Mouse (Mus musculus): ENCODE data around the gene Neurod2. TPM values are rescaled to one million over a fixed set of nuclear protein-coding genes. Genes with fewer than 3 reads are reported as not detected.

Gene Neurod2
- polyA plus RNA-seq, 1 experiment from 2014 or later, result not detected

DNA sequence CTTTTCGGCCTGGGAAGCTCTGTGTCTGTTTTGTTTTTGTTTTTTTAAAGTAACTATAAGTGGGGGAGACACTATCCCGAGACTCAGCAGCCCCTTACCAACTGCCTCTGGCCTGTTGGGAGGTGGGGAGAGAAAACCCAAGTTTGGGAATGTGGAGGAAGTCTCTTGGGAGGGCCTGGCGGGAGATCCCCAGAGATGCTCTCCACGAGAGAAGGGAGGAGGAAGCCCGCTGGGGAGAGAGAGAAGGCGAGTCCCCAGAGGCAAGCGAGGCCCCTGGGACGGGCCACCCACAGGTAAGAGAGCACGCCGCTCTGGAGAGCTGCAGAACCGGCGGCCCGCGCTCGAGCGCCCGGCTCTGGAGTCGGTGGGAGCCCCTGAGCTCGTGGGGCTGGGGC, 2.7 kb downstream of the Neurod2 start:
- H3K4me3 ChIP-seq (ENCODE audit: low read length), result peak overlapping the region; percentile 18; the same call in 1 of the 2 replicates
- H3K4me1 ChIP-seq (ENCODE audit: insufficient read depth, low read length), result peaks cover 18% of the 10 kb centered on the region
- no peak overlapping the region for H3K9ac ChIP-seq (replicated peaks; ENCODE audit: low read length)
- no peak overlapping the region for H3K27ac ChIP-seq (ENCODE audit: low read length)
- no peak for ATAC-seq (ENCODE audit: low FRiP score, low TSS enrichment)
- H3K4me2 ChIP-seq (replicated peaks; ENCODE audit: low read depth, low read length), result no peak overlapping the region
- no peaks in the 10 kb centered on the region for H3K9me3 ChIP-seq (ENCODE audit: low read length)
- WGBS, result 2% methylated on average over 19 of the region's 19 CpGs
- H3K36me3 ChIP-seq (ENCODE audit: insufficient read depth, low read length), result no peaks in the 10 kb centered on the region
- H3K27me3 ChIP-seq (ENCODE audit: insufficient read depth, low read length), result peaks cover 100% of the 10 kb centered on the region

DNA sequence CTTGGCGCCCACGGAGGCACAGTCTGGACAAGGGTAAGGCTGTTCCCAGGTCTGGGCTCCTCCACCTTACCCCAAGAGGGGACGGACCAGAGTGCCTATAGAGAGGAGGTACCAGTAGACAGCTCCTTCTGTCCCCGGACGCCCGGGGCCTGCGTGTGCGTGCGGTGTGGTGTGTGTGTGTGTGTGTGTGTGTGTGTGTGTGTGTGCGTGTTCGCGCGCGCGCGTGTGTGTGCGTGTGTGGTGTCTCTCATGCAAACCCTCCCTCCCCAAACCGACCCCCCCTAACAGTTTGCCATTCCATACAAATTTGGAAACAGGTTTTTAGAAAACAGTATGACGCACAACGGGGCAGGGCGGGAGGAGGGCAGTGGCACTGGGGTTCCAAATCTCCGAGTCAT, 3.6 kb downstream of the Neurod2 start:
- Histone ChIP-seq H3K4me1 (ENCODE audit: insufficient read depth, low read length) (peaks cover 18% of the 10 kb centered on the region), H3K36me3 (ENCODE audit: insufficient read depth, low read length) (no peaks in the 10 kb centered on the region), H3K27me3 (ENCODE audit: insufficient read depth, low read length) (peaks cover 100% of the 10 kb centered on the region), H3K9ac (replicated peaks; ENCODE audit: low read length) (no peak overlapping the region), H3K27ac (ENCODE audit: low read length) (no peak overlapping the region), H3K4me3 (ENCODE audit: low read length) (no peak overlapping the region), H3K9me3 (ENCODE audit: low read length) (no peaks in the 10 kb centered on the region), H3K4me2 (replicated peaks; ENCODE audit: low read depth, low read length) (no peak overlapping the region)
- no peak for ATAC-seq (ENCODE audit: low FRiP score, low TSS enrichment)
- WGBS, result 3% methylated on average over 22 of the region's 22 CpGs

DNA sequence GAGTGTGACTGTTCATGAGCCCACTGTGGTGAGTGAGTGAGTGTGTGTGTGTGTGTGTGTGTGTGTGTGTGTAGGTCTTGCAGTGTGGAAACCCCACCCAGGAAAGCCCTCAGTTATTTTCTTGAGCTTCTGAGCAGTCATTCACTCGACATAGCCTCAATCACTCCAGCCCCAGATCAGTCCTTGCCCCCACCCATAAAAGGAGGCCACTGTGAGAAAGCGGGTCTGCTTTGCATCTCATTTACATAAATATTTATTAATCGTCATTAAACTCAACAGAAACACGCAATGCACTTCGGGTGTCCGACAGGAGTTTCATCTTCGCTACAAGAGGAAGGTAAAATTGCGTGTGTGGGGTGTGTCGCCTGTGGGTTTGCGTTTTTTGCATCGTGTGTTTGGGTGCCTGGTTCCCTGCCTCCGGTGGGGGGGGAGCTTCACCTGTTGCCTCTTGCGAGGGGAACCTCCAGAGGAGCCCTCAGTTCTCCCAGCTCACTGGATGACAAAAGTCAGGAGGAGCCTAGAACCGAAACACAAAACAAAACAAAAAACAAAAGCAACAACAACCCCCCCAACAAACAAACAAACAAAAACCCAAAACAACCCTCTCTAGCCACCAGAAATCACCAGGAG, 4.1 kb downstream of the Neurod2 start:
- ATAC-seq (ENCODE audit: low FRiP score, low TSS enrichment), result no peak
- Histone ChIP-seq H3K4me3 (ENCODE audit: low read length) (no peak overlapping the region), H3K4me2 (replicated peaks; ENCODE audit: low read depth, low read length) (no peak overlapping the region), H3K9me3 (ENCODE audit: low read length) (no peaks in the 10 kb centered on the region), H3K4me1 (ENCODE audit: insufficient read depth, low read length) (peaks cover 18% of the 10 kb centered on the region), H3K9ac (replicated peaks; ENCODE audit: low read length) (no peak overlapping the region), H3K36me3 (ENCODE audit: insufficient read depth, low read length) (no peaks in the 10 kb centered on the region), H3K27ac (ENCODE audit: low read length) (no peak overlapping the region), H3K27me3 (ENCODE audit: insufficient read depth, low read length) (peaks cover 100% of the 10 kb centered on the region)
- WGBS, result 4% methylated on average over 14 of the region's 14 CpGs

DNA sequence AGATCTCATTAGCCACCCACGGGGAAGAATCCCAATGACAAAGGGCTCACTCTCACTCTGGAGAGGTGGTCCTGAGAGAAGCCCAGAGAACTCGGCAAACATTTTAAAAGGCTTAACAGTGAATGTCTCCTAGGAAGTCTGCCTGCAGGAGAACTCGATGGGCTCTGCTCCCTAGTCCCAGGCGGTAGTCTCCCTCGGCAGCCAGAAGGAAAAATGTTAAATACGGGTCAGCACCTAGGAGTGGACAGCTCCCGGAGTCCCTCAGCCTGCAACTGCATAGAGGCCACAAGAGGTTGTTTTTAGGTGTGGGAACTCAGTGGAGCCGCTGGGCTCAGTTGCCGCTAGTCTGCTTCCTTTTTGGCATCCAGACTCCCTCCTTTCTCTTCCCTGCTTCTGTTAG, 5.5 kb downstream of the Neurod2 start:
- H3K4me2 ChIP-seq (replicated peaks; ENCODE audit: low read depth, low read length), result no peak overlapping the region
- peaks cover 18% of the 10 kb centered on the region for H3K4me1 ChIP-seq (ENCODE audit: insufficient read depth, low read length)
- no peak overlapping the region for H3K27ac ChIP-seq (ENCODE audit: low read length)
- no peak for ATAC-seq (ENCODE audit: low FRiP score, low TSS enrichment)
- H3K36me3 ChIP-seq (ENCODE audit: insufficient read depth, low read length), result no peaks in the 10 kb centered on the region
- H3K4me3 ChIP-seq (ENCODE audit: low read length), result no peak overlapping the region
- H3K9ac ChIP-seq (replicated peaks; ENCODE audit: low read length), result no peak overlapping the region
- under 1% methylated on average over 9 of the region's 9 CpGs for WGBS
- H3K27me3 ChIP-seq (ENCODE audit: insufficient read depth, low read length), result peaks cover 100% of the 10 kb centered on the region
- H3K9me3 ChIP-seq (ENCODE audit: low read length), result no peaks in the 10 kb centered on the region

DNA sequence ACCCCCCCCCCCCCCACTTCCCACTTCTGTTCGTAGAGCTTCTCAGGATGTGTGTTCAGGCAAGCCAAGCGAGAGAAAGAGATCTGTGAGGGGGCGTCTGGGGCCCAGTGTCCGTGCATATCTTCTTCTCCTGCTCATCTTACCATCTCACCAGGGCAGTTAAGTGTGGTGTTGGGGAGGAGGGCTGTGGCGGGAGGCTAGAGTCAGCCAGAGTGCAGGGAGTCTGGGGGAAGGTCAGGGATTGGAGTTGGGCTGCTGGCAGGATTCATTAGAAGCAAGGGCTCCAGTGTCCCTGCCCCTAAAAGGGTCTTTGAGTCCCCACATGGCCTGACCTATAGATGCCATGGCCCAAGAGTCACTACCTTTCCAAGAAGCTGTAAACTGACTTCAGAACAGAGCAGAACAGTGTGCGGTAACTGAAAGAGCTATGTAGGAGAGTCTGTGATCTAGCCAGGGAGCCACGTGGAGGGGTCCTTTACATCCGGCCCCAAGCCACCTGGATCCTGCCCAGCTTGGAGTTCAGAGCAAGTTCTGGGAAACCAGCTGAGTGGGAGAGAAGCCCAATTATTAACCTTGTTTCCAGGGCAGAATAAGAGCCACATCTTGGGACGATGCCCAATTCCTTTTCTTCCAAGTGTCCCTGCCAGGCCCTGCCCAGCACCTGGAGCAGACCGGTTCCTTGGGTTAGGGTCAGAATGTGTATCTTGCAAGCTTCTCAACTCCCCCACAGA, 6.1 kb downstream of the Neurod2 start:
- ATAC-seq (ENCODE audit: low FRiP score, low TSS enrichment), result no peak
- 3% methylated on average over 9 of the region's 10 CpGs for WGBS
- no peak overlapping the region for H3K27ac ChIP-seq (ENCODE audit: low read length)
- no peaks in the 10 kb centered on the region for H3K36me3 ChIP-seq (ENCODE audit: insufficient read depth, low read length)
- H3K9me3 ChIP-seq (ENCODE audit: low read length), result no peaks in the 10 kb centered on the region
- no peak overlapping the region for H3K4me2 ChIP-seq (replicated peaks; ENCODE audit: low read depth, low read length)
- peaks cover 100% of the 10 kb centered on the region for H3K27me3 ChIP-seq (ENCODE audit: insufficient read depth, low read length)
- H3K9ac ChIP-seq (replicated peaks; ENCODE audit: low read length), result no peak overlapping the region
- peaks cover 14% of the 10 kb centered on the region for H3K4me1 ChIP-seq (ENCODE audit: insufficient read depth, low read length)
- H3K4me3 ChIP-seq (ENCODE audit: low read length), result no peak overlapping the region

DNA sequence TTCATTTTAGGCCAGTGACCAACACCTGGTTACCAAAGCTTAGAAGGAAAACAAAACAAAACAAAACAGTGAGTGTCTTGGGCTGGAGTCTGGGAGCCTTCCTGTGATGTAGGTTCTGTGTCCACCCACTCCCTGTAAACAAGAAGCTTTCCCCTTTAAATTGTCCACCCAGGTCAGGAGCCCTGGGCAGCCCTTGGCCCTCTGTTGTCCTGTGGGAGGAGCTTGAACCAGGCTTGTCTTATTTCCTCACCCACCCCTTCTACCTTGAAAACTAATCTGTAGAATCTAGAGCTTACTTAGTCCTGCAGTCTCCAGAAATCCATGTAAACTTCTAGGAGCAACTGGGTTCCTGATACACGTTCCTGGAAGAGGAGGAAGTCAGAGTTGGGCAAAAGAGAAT, 7.3 kb downstream of the Neurod2 start:
- H3K9ac ChIP-seq (replicated peaks; ENCODE audit: low read length), result no peak overlapping the region
- no peak overlapping the region for H3K4me2 ChIP-seq (replicated peaks; ENCODE audit: low read depth, low read length)
- H3K4me3 ChIP-seq (ENCODE audit: low read length), result no peak overlapping the region
- no peak for ATAC-seq (ENCODE audit: low FRiP score, low TSS enrichment)
- no peaks in the 10 kb centered on the region for H3K9me3 ChIP-seq (ENCODE audit: low read length)
- no peak overlapping the region for H3K27ac ChIP-seq (ENCODE audit: low read length)
- peaks cover 100% of the 10 kb centered on the region for H3K27me3 ChIP-seq (ENCODE audit: insufficient read depth, low read length)
- WGBS, result 0% methylated on average over 1 of the region's 1 CpGs
- no peaks in the 10 kb centered on the region for H3K36me3 ChIP-seq (ENCODE audit: insufficient read depth, low read length)
- H3K4me1 ChIP-seq (ENCODE audit: insufficient read depth, low read length), result 0 out of 2 replicates have a peak, but pooled peaks cover 3% of the 10 kb centered on the region

DNA sequence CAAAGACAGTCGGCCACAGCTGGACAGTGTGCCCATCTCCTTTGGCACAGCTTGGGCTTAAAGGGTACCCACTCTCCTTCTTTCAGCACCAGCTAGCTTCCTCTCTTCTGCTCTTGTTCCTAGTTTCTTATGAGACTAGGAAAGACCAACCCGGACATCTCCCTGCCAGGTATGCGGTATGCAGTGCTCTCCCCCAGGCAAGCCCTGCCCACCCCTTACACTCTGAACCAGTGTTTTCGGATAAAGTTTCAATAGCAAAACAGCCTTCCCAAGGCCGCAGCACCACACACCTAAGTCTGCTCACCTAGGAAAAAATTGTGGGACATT, 7.8 kb downstream of the Neurod2 start:
- H3K9me3 ChIP-seq (ENCODE audit: low read length), result no peaks in the 10 kb centered on the region
- WGBS, result 4% methylated on average over 5 of the region's 5 CpGs
- no peaks in the 10 kb centered on the region for H3K4me1 ChIP-seq (ENCODE audit: insufficient read depth, low read length)
- no peak overlapping the region for H3K4me3 ChIP-seq (ENCODE audit: low read length)
- no peak overlapping the region for H3K4me2 ChIP-seq (replicated peaks; ENCODE audit: low read depth, low read length)
- no peak for ATAC-seq (ENCODE audit: low FRiP score, low TSS enrichment)
- no peaks in the 10 kb centered on the region for H3K36me3 ChIP-seq (ENCODE audit: insufficient read depth, low read length)
- peaks cover 100% of the 10 kb centered on the region for H3K27me3 ChIP-seq (ENCODE audit: insufficient read depth, low read length)
- H3K9ac ChIP-seq (replicated peaks; ENCODE audit: low read length), result no peak overlapping the region
- no peak overlapping the region for H3K27ac ChIP-seq (ENCODE audit: low read length)

DNA sequence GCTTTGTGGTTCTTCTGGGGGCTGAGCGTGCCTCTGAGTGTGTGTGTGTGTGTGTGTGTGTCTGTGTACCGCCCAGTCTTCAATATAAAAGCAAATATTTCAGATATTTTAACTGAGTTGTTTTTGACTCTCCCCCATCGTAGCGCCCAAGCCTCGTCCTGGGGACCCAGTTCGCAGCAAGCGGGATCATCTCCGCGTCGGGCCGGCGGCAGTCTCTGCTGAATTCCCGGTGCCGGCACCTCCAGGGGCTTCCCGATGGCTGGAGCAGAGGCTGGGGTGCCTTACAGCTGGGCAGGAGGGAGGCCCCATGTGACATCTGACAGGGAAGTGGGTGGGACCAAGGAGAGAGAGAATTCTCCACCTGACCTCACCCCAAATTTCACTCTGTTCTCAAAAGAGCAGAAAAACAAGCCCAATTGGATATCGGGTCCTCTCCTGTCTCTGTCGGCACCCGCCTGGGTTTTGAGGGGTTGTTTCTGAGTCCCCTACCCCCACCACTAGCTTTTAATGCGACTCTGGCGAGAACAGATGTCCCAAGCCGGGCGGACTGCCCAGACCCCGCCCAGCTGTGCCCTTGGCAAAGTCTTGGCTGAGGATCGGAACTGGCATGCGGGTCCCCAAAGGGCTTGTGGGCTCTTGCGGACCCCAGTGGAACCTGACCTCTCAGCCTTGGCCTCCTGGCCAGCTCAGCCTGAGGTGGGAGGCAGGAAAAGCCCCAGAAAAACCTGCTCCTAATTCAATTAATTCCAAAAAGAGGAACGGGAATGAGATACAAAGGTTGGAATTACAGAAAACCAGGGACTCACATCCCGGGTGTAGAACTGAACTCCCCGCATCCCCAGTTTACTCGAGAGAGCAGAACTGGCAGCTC, 8.4 kb downstream of the Neurod2 start:
- H3K9me3 ChIP-seq (ENCODE audit: low read length), result no peaks in the 10 kb centered on the region
- peaks cover 100% of the 10 kb centered on the region for H3K27me3 ChIP-seq (ENCODE audit: insufficient read depth, low read length)
- no peaks in the 10 kb centered on the region for H3K36me3 ChIP-seq (ENCODE audit: insufficient read depth, low read length)
- 2% methylated on average over 30 of the region's 30 CpGs for WGBS
- H3K9ac ChIP-seq (replicated peaks; ENCODE audit: low read length), result no peak overlapping the region
- no peaks in the 10 kb centered on the region for H3K4me1 ChIP-seq (ENCODE audit: insufficient read depth, low read length)
- no peak overlapping the region for H3K4me3 ChIP-seq (ENCODE audit: low read length)
- H3K4me2 ChIP-seq (replicated peaks; ENCODE audit: low read depth, low read length), result no peak overlapping the region
- H3K27ac ChIP-seq (ENCODE audit: low read length), result no peak overlapping the region
- no peak for ATAC-seq (ENCODE audit: low FRiP score, low TSS enrichment)

DNA sequence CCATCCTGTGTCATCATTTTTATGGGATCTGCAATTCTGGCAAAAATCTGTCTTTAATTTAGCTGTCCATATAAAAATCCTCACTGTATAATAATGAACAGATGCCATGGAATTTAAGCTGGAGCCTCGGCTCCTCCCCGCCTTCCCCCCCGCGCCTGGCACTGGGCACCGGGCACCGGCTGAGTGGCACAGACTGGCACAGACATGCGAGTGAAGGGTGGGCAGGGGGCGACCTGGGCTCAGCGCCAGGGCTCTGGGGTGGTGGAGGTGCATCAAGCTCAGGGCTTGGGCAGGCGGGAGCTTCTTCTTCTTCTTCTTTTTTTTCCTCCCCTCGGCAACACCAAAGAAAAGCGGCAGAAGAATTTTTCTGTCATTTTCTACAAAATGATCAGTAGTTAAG, 9.1 kb downstream of the Neurod2 start:
- H3K4me3 ChIP-seq (ENCODE audit: low read length), result no peak overlapping the region
- no peak for ATAC-seq (ENCODE audit: low FRiP score, low TSS enrichment)
- H3K9me3 ChIP-seq (ENCODE audit: low read length), result no peaks in the 10 kb centered on the region

DNA sequence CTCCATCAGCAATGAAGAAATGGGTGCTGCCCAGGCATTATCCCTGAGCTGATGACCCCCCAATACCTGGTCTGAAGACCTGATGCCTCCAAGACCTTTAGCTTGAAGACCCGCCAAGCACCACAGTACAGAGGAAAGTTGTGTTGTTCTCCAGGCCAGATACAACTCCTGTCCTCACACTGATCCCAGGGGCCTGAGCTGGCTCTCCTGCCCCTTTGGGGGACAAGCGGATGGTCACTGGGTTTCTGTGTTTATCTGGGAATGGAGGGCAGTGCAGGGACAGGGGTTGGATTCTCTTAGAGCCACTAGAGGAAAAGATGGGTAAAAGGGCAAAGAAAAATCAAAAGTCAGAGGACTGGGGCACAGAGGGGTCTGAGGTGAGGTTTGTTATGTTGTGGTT, 9.5 kb downstream of the Neurod2 start:
- 5% methylated on average over 2 of the region's 2 CpGs for WGBS
- H3K27me3 ChIP-seq (ENCODE audit: insufficient read depth, low read length), result peaks cover 100% of the 10 kb centered on the region
- no peaks in the 10 kb centered on the region for H3K9me3 ChIP-seq (ENCODE audit: low read length)
- no peak overlapping the region for H3K9ac ChIP-seq (replicated peaks; ENCODE audit: low read length)
- no peak for ATAC-seq (ENCODE audit: low FRiP score, low TSS enrichment)
- no peak overlapping the region for H3K4me2 ChIP-seq (replicated peaks; ENCODE audit: low read depth, low read length)
- no peaks in the 10 kb centered on the region for H3K36me3 ChIP-seq (ENCODE audit: insufficient read depth, low read length)
- H3K4me3 ChIP-seq (ENCODE audit: low read length), result no peak overlapping the region
- H3K27ac ChIP-seq (ENCODE audit: low read length), result no peak overlapping the region
- H3K4me1 ChIP-seq (ENCODE audit: insufficient read depth, low read length), result no peaks in the 10 kb centered on the region

More for the DNA sequence above, 9.1 kb downstream of the Neurod2 start:
- Histone ChIP-seq H3K27me3 (ENCODE audit: insufficient read depth, low read length) (peaks cover 100% of the 10 kb centered on the region), H3K36me3 (ENCODE audit: insufficient read depth, low read length) (no peaks in the 10 kb centered on the region), H3K4me1 (ENCODE audit: insufficient read depth, low read length) (no peaks in the 10 kb centered on the region), H3K4me2 (replicated peaks; ENCODE audit: low read depth, low read length) (no peak overlapping the region), H3K27ac (ENCODE audit: low read length) (no peak overlapping the region), H3K9ac (replicated peaks; ENCODE audit: low read length) (no peak overlapping the region)
- WGBS, result 8% methylated on average over 12 of the region's 12 CpGs

All from kidney, embryonic 16.5 days (tissue).